Mouse (Mus musculus): ENCODE measurements around the gene Gnptab. TPM values are rescaled to one million over a fixed set of nuclear protein-coding genes. Genes with fewer than 3 reads are reported as not detected.
"Not testable (repeated sequence)": the region's sequence is repeated elsewhere in the genome, so short reads cannot be mapped to it uniquely, and the experiment has no call there.

Gene Gnptab
- polyA plus RNA-seq, 1 experiment from 2014 or later: 6.8 TPM

DNA sequence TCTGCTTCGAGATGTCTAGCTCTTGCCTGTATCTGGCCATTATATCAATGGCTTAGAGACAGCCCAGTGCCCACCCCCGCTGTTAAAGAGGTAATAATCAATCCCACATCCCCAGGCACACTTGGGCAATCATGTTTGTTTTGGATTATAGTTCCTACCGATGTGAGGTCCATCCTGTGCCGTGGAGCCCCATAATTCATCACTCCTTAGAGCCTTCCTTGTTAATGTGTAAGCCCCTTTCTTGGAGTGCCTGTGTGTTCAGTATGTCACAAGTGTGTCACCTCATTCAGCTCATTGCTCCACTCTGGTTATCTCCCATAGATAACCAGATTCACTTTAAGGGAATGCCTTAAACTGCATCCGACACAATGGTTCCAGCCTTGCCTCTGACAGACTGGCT is 24.3 kb upstream of the Gnptab start:
- no peak overlapping the region for H3K27ac ChIP-seq (replicated peaks)
- H3K36me3 ChIP-seq: no peaks in the 10 kb centered on the region
- peaks cover 8% of the 10 kb centered on the region for H3K4me1 ChIP-seq
- no peak overlapping the region for H3K4me3 ChIP-seq
- no peaks in the 10 kb centered on the region for H3K9me3 ChIP-seq
- ATAC-seq (ENCODE audit: extremely low read depth, insufficient number of reproducible peaks, low FRiP score, low TSS enrichment): no peak
- peaks cover 10% of the 10 kb centered on the region for H3K27me3 ChIP-seq (replicated peaks)
- 68% methylated on average over 5 of the region's 5 CpGs for WGBS
- no peak overlapping the region for H3K9ac ChIP-seq
- H3K4me2 ChIP-seq: no peak overlapping the region

DNA sequence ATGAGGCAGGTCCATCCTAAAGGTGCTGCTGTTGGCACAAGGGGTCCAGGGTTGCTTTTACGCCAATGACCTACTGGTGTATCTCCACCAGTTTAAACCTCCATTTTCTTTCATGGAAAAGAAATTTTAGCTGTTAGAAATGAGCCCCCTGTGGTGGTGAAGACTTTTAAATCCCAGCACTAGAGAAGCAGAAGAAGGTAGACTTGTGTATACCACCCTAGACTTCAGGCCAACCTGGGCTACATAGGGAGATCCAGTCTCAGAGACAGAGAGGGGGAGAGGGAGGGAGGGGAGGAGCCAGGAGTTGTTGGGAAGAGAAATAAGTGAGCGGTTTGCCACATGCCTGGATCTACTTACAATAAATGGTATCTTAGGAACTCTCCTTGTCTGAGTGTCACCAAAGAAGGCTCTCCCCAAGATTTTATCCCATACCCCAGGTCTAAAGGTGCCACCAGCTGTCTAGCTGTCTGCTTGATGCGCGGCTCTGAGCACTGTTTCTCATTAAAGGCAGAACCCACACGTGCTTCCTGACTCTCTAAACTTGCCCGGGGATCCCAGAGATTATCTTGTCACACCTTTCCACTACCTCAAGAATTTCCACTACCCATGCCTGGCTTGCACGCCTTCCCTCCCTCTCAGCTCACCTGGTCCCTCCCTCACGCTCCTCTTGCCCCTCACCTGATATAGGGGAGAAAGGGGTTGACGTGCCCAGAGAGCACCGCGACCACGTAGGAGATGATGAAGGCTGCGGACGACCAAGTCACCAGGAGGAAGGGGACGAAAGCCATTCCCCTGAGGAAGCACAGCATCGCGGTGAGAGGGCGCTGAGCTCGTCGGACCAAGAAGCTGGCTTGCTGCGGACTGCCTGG is 22.6 kb upstream of the Gnptab start:
- Histone ChIP-seq H3K4me3 (peak overlapping the region; percentile 68), H3K36me3 (no peaks in the 10 kb centered on the region), H3K9ac (peak overlapping the region; percentile 84), H3K9me3 (no peaks in the 10 kb centered on the region), H3K27me3 (replicated peaks) (peaks cover 10% of the 10 kb centered on the region), H3K4me2 (peak overlapping the region; percentile 84), H3K4me1 (peaks cover 7% of the 10 kb centered on the region), H3K27ac (replicated peaks) (no peak overlapping the region)
- 8% methylated on average over 21 of the region's 21 CpGs for WGBS
- no peak for ATAC-seq (ENCODE audit: extremely low read depth, insufficient number of reproducible peaks, low FRiP score, low TSS enrichment)

DNA sequence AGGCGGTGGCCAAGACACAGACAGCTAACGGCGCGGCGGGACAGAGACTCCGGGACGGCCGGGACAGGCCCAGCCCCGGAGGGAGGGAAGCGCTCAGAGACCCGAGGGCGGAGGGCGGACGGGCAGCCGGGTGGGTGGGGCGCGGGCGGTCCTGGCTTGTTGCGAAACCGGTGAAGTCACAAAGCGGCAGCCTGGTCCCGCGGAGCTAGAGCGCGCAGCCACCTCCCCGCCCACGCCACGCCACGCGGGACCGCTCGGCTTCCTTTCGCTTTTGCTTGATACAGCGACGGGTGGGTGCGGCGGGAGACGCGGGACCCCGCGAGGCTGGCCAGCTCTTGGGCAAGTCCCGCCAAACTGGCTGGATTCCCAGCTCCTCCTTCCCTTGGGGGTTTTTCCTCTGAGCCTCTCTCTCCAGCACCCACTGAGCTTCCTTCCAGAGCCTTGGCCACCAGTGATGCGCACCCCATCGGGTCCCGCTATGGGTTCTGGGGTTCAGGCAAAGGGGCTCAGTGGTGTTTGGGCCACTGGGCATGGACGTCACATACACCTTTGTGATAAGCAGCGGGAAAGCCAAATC is 21.9 kb upstream of the Gnptab start:
- 2% methylated on average over 31 of the region's 47 CpGs for WGBS
- peak overlapping the region; percentile 84 for H3K9ac ChIP-seq
- H3K4me2 ChIP-seq: peak overlapping the region; percentile 84
- peak overlapping the region; percentile 68 for H3K4me3 ChIP-seq
- ATAC-seq (ENCODE audit: extremely low read depth, insufficient number of reproducible peaks, low FRiP score, low TSS enrichment): peak; percentile 68; the same call in 1 of the 2 replicates
- no peaks in the 10 kb centered on the region for H3K36me3 ChIP-seq
- H3K9me3 ChIP-seq: no peaks in the 10 kb centered on the region
- peaks cover 5% of the 10 kb centered on the region for H3K4me1 ChIP-seq
- no peak overlapping the region for H3K27ac ChIP-seq (replicated peaks)
- peaks cover 10% of the 10 kb centered on the region for H3K27me3 ChIP-seq (replicated peaks)

DNA sequence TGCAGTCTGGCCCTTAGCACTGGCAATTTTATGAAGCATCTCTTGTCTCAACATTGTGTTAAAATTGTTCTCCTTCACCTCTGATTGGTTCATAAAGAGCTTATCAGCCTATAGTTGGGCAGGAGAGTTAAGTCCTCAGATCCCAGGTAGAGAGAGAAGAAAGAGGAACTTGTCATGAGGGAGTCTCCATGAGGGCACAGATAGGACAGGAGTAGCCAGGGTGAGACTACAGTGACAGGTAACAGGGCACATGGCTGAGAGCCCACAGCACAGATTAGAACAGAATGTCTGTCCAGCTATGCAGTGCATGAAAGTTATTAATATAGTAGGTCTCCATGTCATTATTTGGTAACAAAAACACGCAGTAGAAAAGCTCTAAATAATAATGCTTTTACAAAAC is 16.7 kb upstream of the Gnptab start:
- WGBS: 56% methylated on average over 1 of the region's 1 CpGs
- H3K27ac ChIP-seq (replicated peaks): no peak overlapping the region
- H3K4me2 ChIP-seq: no peak overlapping the region
- H3K4me1 ChIP-seq: no peaks in the 10 kb centered on the region
- H3K4me3 ChIP-seq: no peak overlapping the region
- no peaks in the 10 kb centered on the region for H3K36me3 ChIP-seq
- H3K9me3 ChIP-seq: no peaks in the 10 kb centered on the region
- H3K27me3 ChIP-seq (replicated peaks): peaks cover 4% of the 10 kb centered on the region; the same call in 1 of the 2 replicates
- no peak for ATAC-seq (ENCODE audit: extremely low read depth, insufficient number of reproducible peaks, low FRiP score, low TSS enrichment)
- H3K9ac ChIP-seq: no peak overlapping the region

DNA sequence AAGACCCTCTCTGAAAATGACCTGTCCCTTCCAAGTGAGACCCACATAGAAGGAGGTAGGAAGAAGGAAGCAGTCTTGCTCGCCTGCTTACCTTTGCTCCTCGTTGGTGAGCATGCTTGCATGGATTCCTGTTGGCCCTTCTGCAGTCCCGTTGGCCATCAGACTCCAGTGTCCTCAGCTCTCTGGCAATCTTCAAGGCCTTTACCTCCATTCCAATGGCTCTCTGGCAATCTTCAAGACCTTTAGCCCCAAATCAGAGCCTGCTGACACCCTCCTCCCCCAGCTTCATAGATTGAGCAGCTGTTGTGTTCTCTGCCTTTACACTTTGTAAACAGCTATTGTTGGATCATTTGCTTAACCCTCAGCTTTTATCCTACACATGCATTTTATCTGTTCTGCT is 14.7 kb upstream of the Gnptab start:
- H3K9ac ChIP-seq: no peak overlapping the region

GRCm38 (mm10) chr10:88369233-88369632 is 9.7 kb upstream of the Gnptab start:
- Histone ChIP-seq H3K27ac (replicated peaks) (no peak overlapping the region), H3K9ac (no peak overlapping the region), H3K27me3 (replicated peaks) (no peaks in the 10 kb centered on the region), H3K9me3 (no peaks in the 10 kb centered on the region), H3K36me3 (no peaks in the 10 kb centered on the region), H3K4me3 (no peak overlapping the region), H3K4me2 (no peak overlapping the region), H3K4me1 (no peaks in the 10 kb centered on the region)
- WGBS: 43% methylated on average over 4 of the region's 4 CpGs
- ATAC-seq (ENCODE audit: extremely low read depth, insufficient number of reproducible peaks, low FRiP score, low TSS enrichment): no peak

More for the DNA sequence above, 14.7 kb upstream of the Gnptab start:
- H3K27ac ChIP-seq (replicated peaks): no peak overlapping the region
- ATAC-seq (ENCODE audit: extremely low read depth, insufficient number of reproducible peaks, low FRiP score, low TSS enrichment): no peak
- H3K9me3 ChIP-seq: no peaks in the 10 kb centered on the region
- no peaks in the 10 kb centered on the region for H3K27me3 ChIP-seq (replicated peaks)
- no peak overlapping the region for H3K4me2 ChIP-seq
- no peak overlapping the region for H3K4me3 ChIP-seq
- no peaks in the 10 kb centered on the region for H3K4me1 ChIP-seq
- no peaks in the 10 kb centered on the region for H3K36me3 ChIP-seq
- WGBS: 65% methylated on average over 3 of the region's 3 CpGs

DNA sequence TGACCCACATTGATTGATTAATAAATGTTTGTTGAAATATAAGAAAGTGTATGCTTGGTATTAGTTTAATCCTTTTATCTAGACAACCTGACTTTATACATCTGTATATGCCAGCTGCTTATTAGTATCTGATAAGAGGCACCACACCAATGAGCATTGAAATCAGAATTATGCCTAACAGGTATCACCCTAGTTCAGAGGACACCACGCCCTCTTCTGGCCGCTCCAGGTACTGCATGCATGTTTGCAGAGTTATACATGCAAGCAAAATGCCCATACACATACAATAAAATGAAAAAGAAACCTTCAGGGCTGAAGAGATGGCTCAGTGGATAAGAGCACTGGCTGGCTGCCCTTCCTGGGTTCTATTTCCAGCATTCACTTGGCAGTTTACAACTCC is 7.1 kb upstream of the Gnptab start:
- no peak overlapping the region for H3K9ac ChIP-seq
- H3K36me3 ChIP-seq: no peaks in the 10 kb centered on the region
- no peak overlapping the region for H3K4me3 ChIP-seq
- H3K9me3 ChIP-seq: no peaks in the 10 kb centered on the region
- H3K27ac ChIP-seq (replicated peaks): no peak overlapping the region
- no peak for ATAC-seq (ENCODE audit: extremely low read depth, insufficient number of reproducible peaks, low FRiP score, low TSS enrichment)
- no peak overlapping the region for H3K4me2 ChIP-seq
- H3K4me1 ChIP-seq: peaks cover 8% of the 10 kb centered on the region
- 11% methylated on average over 2 of the region's 2 CpGs for WGBS
- H3K27me3 ChIP-seq (replicated peaks): peaks cover 10% of the 10 kb centered on the region; the same call in 1 of the 2 replicates

GRCm38 (mm10) chr10:88372436-88372835 is 6.5 kb upstream of the Gnptab start:
- no peak for ATAC-seq (ENCODE audit: extremely low read depth, insufficient number of reproducible peaks, low FRiP score, low TSS enrichment)
- Histone ChIP-seq H3K9me3 (no peaks in the 10 kb centered on the region), H3K4me2 (no peak overlapping the region), H3K4me3 (no peak overlapping the region), H3K9ac (no peak overlapping the region), H3K27me3 (replicated peaks) (peaks cover 10% of the 10 kb centered on the region; the same call in 1 of the 2 replicates), H3K4me1 (peaks cover 8% of the 10 kb centered on the region), H3K27ac (replicated peaks) (no peak overlapping the region), H3K36me3 (no peaks in the 10 kb centered on the region)
- WGBS: 88% methylated on average over 4 of the region's 4 CpGs

DNA sequence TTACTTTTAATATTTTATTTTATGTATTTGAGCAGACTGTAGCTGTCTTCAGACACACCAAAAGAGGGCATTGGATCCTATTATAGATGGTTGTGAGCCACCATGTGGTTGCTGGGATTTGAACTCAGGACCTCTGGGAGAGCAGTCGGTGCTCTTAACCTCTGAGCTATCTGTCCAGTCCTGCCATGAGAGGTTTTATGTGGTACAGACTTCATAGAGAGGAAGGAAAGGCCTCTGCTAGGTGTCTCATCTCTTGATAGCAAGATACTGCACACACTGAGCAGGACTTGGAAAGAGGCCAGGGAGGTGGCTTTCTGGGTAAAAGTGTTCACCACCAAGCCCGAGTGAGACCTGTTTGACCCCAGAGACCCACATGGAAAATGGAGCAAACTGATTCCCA is 6.0 kb upstream of the Gnptab start:
- not testable (repeated sequence) for H3K9ac ChIP-seq; H3K4me1 ChIP-seq; H3K9me3 ChIP-seq; H3K27ac ChIP-seq (replicated peaks); H3K36me3 ChIP-seq; ATAC-seq (ENCODE audit: extremely low read depth, insufficient number of reproducible peaks, low FRiP score, low TSS enrichment); H3K4me3 ChIP-seq; H3K4me2 ChIP-seq; H3K27me3 ChIP-seq (replicated peaks)
- WGBS: 68% methylated on average over 2 of the region's 2 CpGs

- H3K27me3 ChIP-seq (replicated peaks): peaks cover 10% of the 10 kb centered on the region; the same call in 1 of the 2 replicates
- peaks cover 12% of the 10 kb centered on the region for H3K4me1 ChIP-seq
- H3K36me3 ChIP-seq: no peaks in the 10 kb centered on the region
- H3K4me3 ChIP-seq: peak overlapping the region; percentile 18
- H3K9ac ChIP-seq: peak overlapping the region; percentile 47; the same call in 1 of the 2 replicates
- H3K9me3 ChIP-seq: no peaks in the 10 kb centered on the region
- 23% methylated on average over 10 of the region's 10 CpGs for whole genome bisulfite sequencing
- H3K4me2 ChIP-seq: peak overlapping the region; percentile 50
- no peak overlapping the region; the same call in 1 of the 2 replicates for H3K27ac ChIP-seq (replicated peaks)
- no peak for ATAC-seq (ENCODE audit: extremely low read depth, insufficient number of reproducible peaks, low FRiP score, low TSS enrichment)
Observed at GRCm38 (mm10) chr10:88374984-88375383, 3.9 kb upstream of the Gnptab start.

DNA sequence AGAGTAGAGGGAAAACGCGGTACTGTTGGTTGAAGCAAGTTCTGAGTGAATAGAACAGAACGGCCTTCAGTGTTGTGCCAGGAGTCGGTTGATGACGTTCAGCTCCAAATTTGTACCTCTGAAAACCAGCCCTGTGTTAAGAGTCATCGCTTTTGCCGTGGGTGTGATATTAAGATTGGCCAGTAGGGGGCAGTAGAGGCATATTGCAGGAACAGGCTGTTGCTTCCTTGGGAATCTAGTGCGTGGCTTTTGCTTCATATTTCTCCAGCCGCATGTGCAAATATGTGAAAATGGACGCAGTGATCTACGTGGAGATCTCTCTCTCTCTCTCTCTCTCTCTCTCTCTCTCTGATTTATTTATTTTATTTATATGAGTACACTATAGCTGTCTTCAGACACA is 2.2 kb upstream of the Gnptab start:
- no peaks in the 10 kb centered on the region for H3K36me3 ChIP-seq
- 0 out of 2 replicates have a peak overlapping the region, but pooled peaks have one; percentile 33 for H3K9ac ChIP-seq
- no peak overlapping the region for H3K27ac ChIP-seq (replicated peaks)
- no peaks in the 10 kb centered on the region for H3K9me3 ChIP-seq
- peaks cover 10% of the 10 kb centered on the region; the same call in 1 of the 2 replicates for H3K27me3 ChIP-seq (replicated peaks)
- no peak for ATAC-seq (ENCODE audit: extremely low read depth, insufficient number of reproducible peaks, low FRiP score, low TSS enrichment)
- peaks cover 30% of the 10 kb centered on the region for H3K4me1 ChIP-seq
- no peak overlapping the region for H3K4me3 ChIP-seq
- WGBS: 5% methylated on average over 11 of the region's 11 CpGs
- peak overlapping the region; percentile 44 for H3K4me2 ChIP-seq
